Mouse (Mus musculus) intestine, embryonic 16.5 days (tissue): Measurements from ENCODE around the gene Pclaf. TPM values are rescaled to one million over a fixed set of nuclear protein-coding genes. Genes with fewer than 3 reads are reported as not detected.

Source experiments
- ATAC-seq: fragments of 200-750 bp; cut with Nextera tagmentation; 2 replicates; pipeline ENCODE4 v1.8.0; 2017; ENCODE audit warnings: moderate TSS enrichment, moderate library complexity
- H3K27ac ChIP-seq: fragments of 300-500 bp; sonication (generic); 2 replicates; pipeline ENCODE4 v1.5.1; 2014; ENCODE audit warnings: mild to moderate bottlenecking, low read length
- H3K27me3 ChIP-seq: fragments of 300-500 bp; sonication (generic); replicated peaks from 2 replicates; pipeline ENCODE4 v1.6.1; 2014; ENCODE audit warnings: low read length, control low read depth, mixed read lengths; ENCODE audit not compliant: control insufficient read depth, insufficient read depth
- H3K36me3 ChIP-seq: fragments of 300-500 bp; sonication (generic); 2 replicates; pipeline ENCODE4 v1.6.1; 2014; ENCODE audit warnings: low read length, control low read depth; ENCODE audit not compliant: control insufficient read depth, insufficient read depth
- H3K4me1 ChIP-seq: fragments of 300-500 bp; sonication (generic); 2 replicates; pipeline ENCODE4 v1.6.1; 2014; ENCODE audit warnings: low read length, control low read depth, mixed read lengths; ENCODE audit not compliant: control insufficient read depth, insufficient read depth
- H3K4me2 ChIP-seq: fragments of 300-500 bp; sonication (generic); 2 replicates; pipeline ENCODE4 v1.6.1; 2014; ENCODE audit warnings: low read depth, low read length, control low read depth
- H3K4me3 ChIP-seq: fragments of 300-500 bp; sonication (generic); 2 replicates; pipeline ENCODE4 v1.5.1; 2014; ENCODE audit warnings: mild to moderate bottlenecking, low read length
- H3K9ac ChIP-seq: fragments of 300-500 bp; sonication (generic); 2 replicates; pipeline ENCODE4 v1.6.1; 2014; ENCODE audit warnings: low read depth, low read length
- H3K9me3 ChIP-seq: fragments of 300-500 bp; sonication (generic); 2 replicates; pipeline ENCODE4 v1.6.1; 2016; ENCODE audit warnings: low read length, control low read depth; ENCODE audit not compliant: control insufficient read depth
- WGBS: fragments of 180-500 bp; shearing (Covaris S2); extraction: QIAGEN DNeasy Blood & Tissue Kit; methylation state at CpG from one replicate; pipeline ENCODE4 v1.1.7; 2014; 5-methylcytosine and 5-hydroxymethylcytosine counted together
- polyA plus RNA-seq: library from polyadenylated mRNA; unstranded; fragments of >200 nt; fragmentation: Nextera tagmentation; extraction: Ambion mirVana; gene quantifications from 2 replicates; pipeline ENCODE4 v1.2.1, GENCODE M21; 2015

Pclaf gene
- polyA plus RNA-seq, 1 experiment from 2014 or later, result 141 TPM

- no peak overlapping the region for H3K27ac ChIP-seq
- H3K36me3 ChIP-seq, result peaks cover 2% of the 10 kb centered on the region; the same call in 1 of the 2 replicates
- no peaks in the 10 kb centered on the region for H3K4me1 ChIP-seq
- H3K27me3 ChIP-seq, result no peaks in the 10 kb centered on the region
- ATAC-seq, result no peak
- H3K9me3 ChIP-seq, result no peaks in the 10 kb centered on the region
- no peak overlapping the region for H3K4me3 ChIP-seq
- no peak overlapping the region for H3K9ac ChIP-seq
- no peak overlapping the region for H3K4me2 ChIP-seq
Measured at GRCm38 (mm10) chr9:65903419-65903818, 13.4 kb downstream of the Pclaf start.

- no peaks in the 10 kb centered on the region for H3K27me3 ChIP-seq
- H3K9ac ChIP-seq, result peak within 1 kb of the TSS; percentile 86
- H3K36me3 ChIP-seq, result 0 out of 2 replicates have a peak, but pooled peaks cover under 1% of the 10 kb centered on the region
- H3K4me3 ChIP-seq, result peak within 1 kb of the TSS; percentile 83
- H3K4me1 ChIP-seq, result no peaks in the 10 kb centered on the region; the same call in 1 of the 2 replicates
- H3K4me2 ChIP-seq, result peak within 1 kb of the TSS; percentile 70
- ATAC-seq, result peak; percentile 99
- peak within 1 kb of the TSS; percentile 94 for H3K27ac ChIP-seq
- under 1% methylated on average over 38 of the region's 38 CpGs for WGBS
- H3K9me3 ChIP-seq, result no peaks in the 10 kb centered on the region
Measured at GRCm38 (mm10) chr9:65908394-65909300, 18.6 kb downstream of the Pclaf start, which contains the start of the genes Trip4 and Csnk1g1. Trip4 (minus strand) TSS chr9:65908794. Csnk1g1 (plus strand) TSS chr9:65908924.

DNA sequence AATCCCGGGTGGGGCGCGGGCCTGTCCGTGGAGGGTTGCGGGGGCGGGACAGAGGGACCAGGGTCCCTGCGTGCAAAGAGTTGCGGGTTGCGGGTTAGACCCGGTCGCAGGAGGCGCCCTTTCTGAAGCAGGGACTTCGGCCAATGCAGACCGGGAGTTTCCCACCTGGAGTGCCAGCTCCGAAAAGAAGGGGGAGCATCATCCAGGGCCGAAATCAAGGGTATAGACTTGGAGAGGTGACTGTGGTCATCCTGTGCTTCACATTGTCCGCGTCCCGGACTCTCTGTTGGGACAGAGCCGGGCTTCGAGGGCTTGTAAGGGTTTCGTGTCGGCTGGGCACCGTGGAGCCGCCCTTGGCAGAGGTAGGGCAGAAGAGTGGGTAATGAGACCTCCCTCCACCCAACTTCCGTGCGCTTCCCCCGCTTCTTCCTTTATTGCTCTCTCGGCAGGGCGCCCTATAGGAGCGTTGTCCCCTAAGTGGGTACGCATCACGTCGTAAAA lies 19.3 kb downstream of the Pclaf start:
- ATAC-seq, result peak; percentile 26
- WGBS, result 0% methylated on average over 34 of the region's 34 CpGs
- no peaks in the 10 kb centered on the region; the same call in 1 of the 2 replicates for H3K4me1 ChIP-seq
- H3K9me3 ChIP-seq, result no peaks in the 10 kb centered on the region
- H3K27ac ChIP-seq, result peak overlapping the region; percentile 94
- H3K9ac ChIP-seq, result peak overlapping the region; percentile 86
- peak overlapping the region; percentile 70 for H3K4me2 ChIP-seq
- no peaks in the 10 kb centered on the region for H3K27me3 ChIP-seq
- H3K36me3 ChIP-seq, result no peaks in the 10 kb centered on the region
- H3K4me3 ChIP-seq, result peak overlapping the region; percentile 83

GRCm38 (mm10) chr9:65909837-65910236 lies 19.8 kb downstream of the Pclaf start:
- peak overlapping the region; percentile 86 for H3K9ac ChIP-seq
- H3K36me3 ChIP-seq, result no peaks in the 10 kb centered on the region
- peak overlapping the region; percentile 70 for H3K4me2 ChIP-seq
- H3K4me1 ChIP-seq, result no peaks in the 10 kb centered on the region; the same call in 1 of the 2 replicates
- peak overlapping the region; percentile 94 for H3K27ac ChIP-seq
- WGBS, result 7% methylated on average over 4 of the region's 4 CpGs
- H3K9me3 ChIP-seq, result no peaks in the 10 kb centered on the region
- no peak for ATAC-seq
- no peaks in the 10 kb centered on the region for H3K27me3 ChIP-seq
- peak overlapping the region; percentile 83 for H3K4me3 ChIP-seq

DNA sequence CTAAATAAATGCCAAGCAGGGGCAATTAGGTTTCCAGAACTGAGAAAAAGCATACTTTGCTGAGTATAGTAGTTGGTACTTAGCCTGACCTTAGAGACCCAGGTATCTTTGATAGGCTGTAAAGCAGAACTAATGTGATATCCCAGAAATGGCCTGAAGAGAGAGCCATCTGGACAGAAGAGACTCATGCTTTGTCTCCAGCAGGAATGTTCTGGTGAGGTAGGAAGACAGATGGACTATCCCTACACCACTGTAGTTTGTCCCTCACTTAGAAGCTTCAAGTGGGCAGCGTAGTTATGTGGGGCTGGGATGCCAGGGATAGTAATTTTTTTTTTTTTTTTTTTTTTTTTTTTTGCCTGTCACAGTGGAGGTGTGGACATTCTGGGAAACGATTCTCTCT lies 23.9 kb downstream of the Pclaf start:
- Histone ChIP-seq H3K4me2 (no peak overlapping the region), H3K9ac (no peak overlapping the region), H3K4me3 (no peak overlapping the region), H3K27ac (no peak overlapping the region), H3K36me3 (no peaks in the 10 kb centered on the region), H3K4me1 (no peaks in the 10 kb centered on the region; the same call in 1 of the 2 replicates), H3K27me3 (no peaks in the 10 kb centered on the region), H3K9me3 (no peaks in the 10 kb centered on the region)
- ATAC-seq, result no peak
- WGBS, result 80% methylated on average over 2 of the region's 2 CpGs

DNA sequence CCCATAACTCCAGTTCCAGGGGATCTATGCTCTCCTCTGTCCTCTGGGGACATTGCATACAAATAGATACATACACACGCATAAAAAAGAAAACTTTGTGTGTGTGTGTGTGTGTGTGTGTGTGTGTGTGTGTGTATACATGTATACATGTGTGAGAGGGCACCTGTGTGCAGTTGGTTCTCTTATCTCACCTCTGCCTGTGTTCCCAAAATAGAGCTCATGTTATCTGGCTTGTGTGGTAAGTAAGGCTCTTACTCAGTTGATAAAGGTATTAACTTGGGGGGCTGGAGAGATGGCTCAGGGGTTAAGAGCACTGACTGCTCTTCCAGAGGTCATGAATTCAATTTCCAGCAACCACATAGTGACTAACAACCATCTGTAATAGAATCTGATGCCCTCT lies 27.0 kb downstream of the Pclaf start:
- Histone ChIP-seq H3K27ac (no peak overlapping the region), H3K9me3 (no peaks in the 10 kb centered on the region), H3K9ac (no peak overlapping the region), H3K36me3 (no peaks in the 10 kb centered on the region), H3K4me3 (no peak overlapping the region), H3K4me2 (no peak overlapping the region), H3K27me3 (no peaks in the 10 kb centered on the region), H3K4me1 (no peaks in the 10 kb centered on the region)
- 71% methylated on average over 1 of the region's 1 CpGs for WGBS
- no peak for ATAC-seq

DNA sequence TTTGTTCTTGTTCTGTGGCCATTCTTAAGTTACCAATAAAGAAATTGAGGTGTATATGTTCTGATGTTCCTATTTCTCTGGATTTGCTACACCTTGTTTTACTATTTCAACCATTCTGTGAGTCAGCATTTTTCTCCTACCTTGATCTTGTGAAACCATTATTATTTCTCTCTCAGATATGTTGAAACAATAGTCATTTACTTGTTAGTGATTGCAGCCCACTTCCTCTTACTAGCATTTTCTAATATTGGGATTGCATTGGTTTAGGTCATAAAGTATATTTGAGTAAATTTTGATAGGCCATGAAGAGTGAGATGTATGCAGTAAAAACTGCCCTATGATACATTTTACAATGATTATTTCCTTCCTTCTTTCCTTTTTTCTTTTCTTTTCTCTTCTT lies 38.4 kb downstream of the Pclaf start:
- H3K27ac ChIP-seq, result no peak overlapping the region
- H3K36me3 ChIP-seq, result no peaks in the 10 kb centered on the region
- H3K4me1 ChIP-seq, result no peaks in the 10 kb centered on the region
- H3K4me2 ChIP-seq, result no peak overlapping the region
- no peaks in the 10 kb centered on the region for H3K27me3 ChIP-seq
- no peaks in the 10 kb centered on the region for H3K9me3 ChIP-seq
- no peak for ATAC-seq
- H3K9ac ChIP-seq, result no peak overlapping the region
- no peak overlapping the region for H3K4me3 ChIP-seq

DNA sequence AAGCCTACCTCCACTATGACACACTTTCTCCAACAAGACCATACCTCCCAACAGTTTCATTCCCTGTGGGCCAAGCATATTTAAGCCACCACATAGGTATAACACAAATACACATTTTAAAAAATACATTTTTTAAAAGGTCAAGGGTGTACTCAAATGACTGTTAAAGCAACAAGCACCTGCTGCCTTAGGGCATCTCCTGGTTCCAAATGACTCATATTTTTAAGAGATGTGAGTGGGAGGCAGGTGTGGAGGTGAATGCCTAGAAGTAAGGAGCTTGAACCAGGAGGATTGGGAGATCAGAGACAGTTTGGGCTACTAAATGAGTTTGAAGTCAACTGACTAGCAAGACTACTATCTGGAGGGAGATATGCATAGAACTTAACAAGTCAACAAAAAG lies 39.8 kb downstream of the Pclaf start:
- Histone ChIP-seq H3K27ac (no peak overlapping the region), H3K36me3 (no peaks in the 10 kb centered on the region), H3K4me3 (no peak overlapping the region), H3K4me2 (no peak overlapping the region), H3K27me3 (no peaks in the 10 kb centered on the region), H3K4me1 (no peaks in the 10 kb centered on the region), H3K9ac (no peak overlapping the region), H3K9me3 (no peaks in the 10 kb centered on the region)
- no peak for ATAC-seq

- Histone ChIP-seq H3K9ac (no peak overlapping the region), H3K4me3 (no peak overlapping the region), H3K9me3 (no peaks in the 10 kb centered on the region), H3K36me3 (no peaks in the 10 kb centered on the region), H3K4me1 (no peaks in the 10 kb centered on the region), H3K4me2 (no peak overlapping the region), H3K27ac (no peak overlapping the region), H3K27me3 (no peaks in the 10 kb centered on the region)
- ATAC-seq, result no peak
- 89% methylated on average over 2 of the region's 2 CpGs for WGBS
Measured at GRCm38 (mm10) chr9:65937566-65937965, 47.5 kb downstream of the Pclaf start.
